In genomic region chr1:38307821-38308704, GRCm38 (mm10) we compare ENCODE assay signal across 10 mouse cellular contexts.
DNase-seq lines count a peak whose midpoint lies in the region; ATAC-seq lines count a peak whose summit lies in the region.
"Had no signal": no experiment of that assay in that cellular context is flagged by ENCODE, and none has a peak within 500 bp of the region (broad histone marks: within the 10 kb centered on the region; RNA-seq: fewer than 3 reads in every experiment).

No protein-coding gene starts in this region.

- no peak overlapping the region for H3K4me2 ChIP-seq in forebrain, embryonic 16.5 days (ENCODE audit: low read length)
- no peak overlapping the region for H3K4me2 ChIP-seq in liver, embryonic 15.5 days
- H3K4me2 ChIP-seq: embryonic facial prominence, embryonic 12.5 days; midbrain, embryonic 12.5 days had no signal

- peaks cover 19% of the 10 kb centered on the region for H3K4me1 ChIP-seq in forebrain, embryonic 16.5 days (replicated peaks; ENCODE audit: control insufficient read depth, insufficient read depth, low read length)
- no peaks in the 10 kb centered on the region for H3K4me1 ChIP-seq in liver, embryonic 15.5 days (replicated peaks)

- DNase-seq in layer of hippocampus, adult 18-20 months (ENCODE audit: low spot score in 2 of 2) = peak; percentile 25 to 37
- no peak for DNase-seq in layer of hippocampus, adult 8-10 months (ENCODE audit: low spot score in 2 of 2)
- peak; percentile 84 for DNase-seq in adrenal gland, postnatal 10 days
- DNase-seq in heart, postnatal 10 days = peak; percentile 88 to 90
- DNase-seq in right cerebral cortex, postnatal 4 days = peak; percentile 65
- DNase-seq in spleen, adult 12 weeks (ENCODE audit: low spot score) = no peak

- 38% methylated on average over 7 of the region's 7 CpGs for WGBS in forebrain, embryonic 16.5 days
- 71% methylated on average over 7 of the region's 7 CpGs for WGBS in liver, embryonic 15.5 days (ENCODE audit: insufficient replicate concordance)

- H3K27me3 ChIP-seq in forebrain, embryonic 16.5 days (replicated peaks; ENCODE audit: control insufficient read depth, insufficient read depth, low read length) = no peaks in the 10 kb centered on the region
- H3K27me3 ChIP-seq in liver, embryonic 15.5 days = no peaks in the 10 kb centered on the region
- H3K27me3 ChIP-seq: embryonic facial prominence, embryonic 12.5 days; midbrain, embryonic 12.5 days had no signal

- H3K9me3 ChIP-seq in forebrain, embryonic 16.5 days (ENCODE audit: control insufficient read depth, low read length) = no peaks in the 10 kb centered on the region
- no peaks in the 10 kb centered on the region for H3K9me3 ChIP-seq in liver, embryonic 15.5 days (replicated peaks)
- H3K9me3 ChIP-seq: embryonic facial prominence, embryonic 12.5 days; midbrain, embryonic 12.5 days had no signal

- intact Hi-C loops in heart, postnatal 10 days (cut with DNase I) = loop anchor here (5.0 kb wide), 3 partner anchors 106 to 479 kb away; no protein-coding TSS in a partner anchor

- ATAC-seq in forebrain, embryonic 16.5 days = peak; percentile 89
- ATAC-seq in liver, embryonic 15.5 days (ENCODE audit: insufficient read depth) = no peak; the same call in 1 of the 2 replicates

- H3K4me3 ChIP-seq in forebrain, embryonic 16.5 days (replicated peaks; ENCODE audit: low read length) = no peak overlapping the region
- no peak overlapping the region for H3K4me3 ChIP-seq in liver, embryonic 15.5 days (replicated peaks)
- H3K4me3 ChIP-seq: embryonic facial prominence, embryonic 12.5 days; midbrain, embryonic 12.5 days had no signal

- H3K36me3 ChIP-seq in forebrain, embryonic 16.5 days (ENCODE audit: control insufficient read depth, insufficient read depth) = no peaks in the 10 kb centered on the region
- H3K36me3 ChIP-seq in liver, embryonic 15.5 days (replicated peaks) = no peaks in the 10 kb centered on the region
- H3K36me3 ChIP-seq: midbrain, embryonic 12.5 days had no signal

- no peak overlapping the region for H3K9ac ChIP-seq in forebrain, embryonic 16.5 days (replicated peaks; ENCODE audit: low read depth, low read length)
- H3K9ac ChIP-seq in liver, embryonic 15.5 days = no peak overlapping the region
- H3K9ac ChIP-seq: embryonic facial prominence, embryonic 12.5 days; midbrain, embryonic 12.5 days had no signal

- H3K27ac ChIP-seq in forebrain, embryonic 16.5 days (ENCODE audit: low read length) = no peak overlapping the region
- H3K27ac ChIP-seq in liver, embryonic 15.5 days (replicated peaks) = 0 out of 2 replicates have a peak overlapping the region, but pooled peaks have one; percentile 5
- H3K27ac ChIP-seq: embryonic facial prominence, embryonic 12.5 days; midbrain, embryonic 12.5 days had no signal

Comparison
In these comparisons a context has a peak if more than half of its experiments do, and no peak if none do; other contexts are left out.
1. DNase-seq: peak in layer of hippocampus, adult 18-20 months (2 of 2), adrenal gland, postnatal 10 days (single experiment), heart, postnatal 10 days (2 of 2) and right cerebral cortex, postnatal 4 days (single experiment); none in layer of hippocampus, adult 8-10 months (0 of 2) and spleen, adult 12 weeks (single experiment).